Mouse (Mus musculus): ENCODE measurements at regions not wholly inside any gene's neighbourhood (a gene's known extent, or its start where the extent isn't known, plus 50 kb on each side); places are given as distances from the start of the nearest gene placed in this dataset.

DNA sequence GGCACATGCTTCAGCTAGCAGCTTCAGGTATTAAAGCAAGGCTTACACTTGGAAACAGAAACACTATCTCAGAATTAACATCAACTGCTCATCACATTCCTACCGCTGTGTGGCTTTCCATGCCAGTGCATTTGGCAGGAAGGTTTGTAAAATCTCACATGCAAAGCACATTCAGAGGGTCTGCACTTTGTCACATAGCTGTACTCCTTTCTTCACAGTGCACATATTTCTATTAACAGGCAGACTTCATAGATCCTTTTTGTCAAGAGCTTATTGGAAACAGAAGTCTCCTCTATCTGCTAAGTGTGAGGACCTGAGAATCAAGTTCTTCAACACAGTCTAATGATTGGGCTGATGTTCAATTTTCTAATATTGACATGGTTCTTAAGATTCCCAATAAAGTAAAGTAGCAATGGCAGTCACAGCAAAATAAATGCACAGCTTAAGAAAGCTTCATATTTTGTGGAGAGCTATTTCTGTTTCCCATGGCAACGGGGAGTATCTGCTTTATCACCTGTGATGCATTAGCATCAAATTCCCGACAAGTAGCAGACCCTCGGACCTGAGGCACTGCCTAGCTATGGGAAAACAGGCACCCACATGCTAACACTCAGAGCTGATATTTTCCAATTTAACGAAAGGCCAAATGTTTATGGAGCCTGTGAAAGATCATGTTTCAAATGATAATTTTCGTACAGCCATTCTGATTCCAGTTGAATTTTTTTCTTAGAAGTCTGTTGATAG, 876.8 kb upstream of the Igfbp7 start:
- H3K27ac ChIP-seq, result no peak overlapping the region
- TF ChIP-seq CTCF (IDR thresholded peaks at IDR 0.05), result no peak
- intact Hi-C loops (cut with DNase I), result no loop called here
- no peak for DNase-seq (ENCODE audit: extremely low spot score in 1 of 2, low spot score in 2 of 2)
- H3K4me3 ChIP-seq, result no peak overlapping the region

- no peak overlapping the region for H3K27ac ChIP-seq
- H3K4me3 ChIP-seq, result no peak overlapping the region
- no peak for TF ChIP-seq CTCF (IDR thresholded peaks at IDR 0.05)
- DNase-seq (ENCODE audit: extremely low spot score in 1 of 2, low spot score in 2 of 2), result peak in 1 of 2 experiments; percentile 9
- intact Hi-C loops (cut with DNase I), result loop anchor here (5.0 kb wide), 2 partner anchors 336 to 364 kb away; no protein-coding TSS in a partner anchor
Observed at GRCm38 (mm10) chr5:78251491-78251890, 843.6 kb upstream of the Igfbp7 start.

DNA sequence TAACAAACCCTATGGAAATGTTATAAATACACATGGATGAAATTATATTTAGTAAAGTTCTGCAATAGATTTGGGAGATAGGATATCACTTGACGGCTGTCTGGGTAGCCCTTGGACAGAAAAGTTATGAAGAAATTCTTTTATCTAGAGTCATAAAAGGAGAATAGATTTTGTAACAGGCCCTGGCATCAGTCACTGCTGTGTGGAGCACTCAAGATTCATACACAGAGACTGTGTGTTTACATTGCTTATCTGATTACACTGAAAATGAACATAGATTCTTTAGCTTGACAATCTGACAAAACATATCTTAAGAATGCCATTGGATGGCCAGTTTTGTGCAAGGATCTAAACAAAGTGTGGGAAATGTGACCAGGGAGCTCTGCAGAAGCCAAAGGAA, 805.9 kb upstream of the Igfbp7 start:
- intact Hi-C loops (cut with DNase I), result no loop called here
- Histone ChIP-seq H3K4me3 (no peak overlapping the region), H3K27ac (no peak overlapping the region)
- DNase-seq (ENCODE audit: extremely low spot score in 1 of 2, low spot score in 2 of 2), result no peak
- no peak for TF ChIP-seq CTCF (IDR thresholded peaks at IDR 0.05)

Data from left cerebral cortex, adult 2 months (tissue).